Mouse (Mus musculus) thymus, adult 2 months (tissue): ENCODE data around the gene Slc35a1.

Experiments used
- CTCF ChIP-seq: fragments of 200-500 bp; IDR thresholded peaks from 2 replicates; pipeline ENCODE4 v1.5.1; 2012; ENCODE audit warnings: mild to moderate bottlenecking, control low read depth, low read length, moderate library complexity, borderline replicate concordance; ENCODE audit not compliant: control insufficient read depth, poor library complexity, insufficient read depth; ENCODE audit errors: extremely low read depth
- POLR2A ChIP-seq: fragments of 200-500 bp; IDR thresholded peaks from 2 replicates; pipeline ENCODE4 v1.6.1; 2012; ENCODE audit warnings: mild to moderate bottlenecking, low read length, control low read depth, moderate library complexity; ENCODE audit not compliant: control insufficient read depth, poor library complexity, insufficient read depth; ENCODE audit errors: extremely low read depth

- TF ChIP-seq POLR2A (no peak), CTCF (no peak)
Observed at GRCm38 (mm10) chr4:34637386-34637785, 49.9 kb downstream of the Slc35a1 start.
